Mouse (Mus musculus) spleen, adult 2 months (tissue): ENCODE measurements around the gene Anln.

Source experiments
- CTCF ChIP-seq: fragments of 200-500 bp; IDR thresholded peaks from 2 replicates; pipeline ENCODE4 v1.5.1; 2011; ENCODE audit warnings: mild to moderate bottlenecking, inconsistent platforms; ENCODE audit not compliant: insufficient read depth, insufficient read length, insufficient replicate concordance; ENCODE audit errors: extremely low read depth
- POLR2A ChIP-seq: fragments of 200-500 bp; IDR thresholded peaks from 2 replicates; pipeline ENCODE4 v1.6.1; 2011; ENCODE audit warnings: low read depth, low read length, inconsistent platforms

- TF ChIP-seq CTCF (no peak), POLR2A (no peak)
Observed at GRCm38 (mm10) chr9:22402976-22403375, 14.0 kb upstream of the Anln start.
